Mouse (Mus musculus): Measurements from ENCODE around the gene Itfg1. TPM values are rescaled to one million over a fixed set of nuclear protein-coding genes. Genes with fewer than 3 reads are reported as not detected.

Gene Itfg1
- 26.9 TPM for total RNA-seq (2023)

GRCm38 (mm10) chr8:85840657-85841488, at the start of gene Itfg1, which contains the start of gene Phkb:
TSS of gene Itfg1 (minus strand) at chr8:85840921.
TSS of gene Phkb (plus strand) at chr8:85840959.

DNA sequence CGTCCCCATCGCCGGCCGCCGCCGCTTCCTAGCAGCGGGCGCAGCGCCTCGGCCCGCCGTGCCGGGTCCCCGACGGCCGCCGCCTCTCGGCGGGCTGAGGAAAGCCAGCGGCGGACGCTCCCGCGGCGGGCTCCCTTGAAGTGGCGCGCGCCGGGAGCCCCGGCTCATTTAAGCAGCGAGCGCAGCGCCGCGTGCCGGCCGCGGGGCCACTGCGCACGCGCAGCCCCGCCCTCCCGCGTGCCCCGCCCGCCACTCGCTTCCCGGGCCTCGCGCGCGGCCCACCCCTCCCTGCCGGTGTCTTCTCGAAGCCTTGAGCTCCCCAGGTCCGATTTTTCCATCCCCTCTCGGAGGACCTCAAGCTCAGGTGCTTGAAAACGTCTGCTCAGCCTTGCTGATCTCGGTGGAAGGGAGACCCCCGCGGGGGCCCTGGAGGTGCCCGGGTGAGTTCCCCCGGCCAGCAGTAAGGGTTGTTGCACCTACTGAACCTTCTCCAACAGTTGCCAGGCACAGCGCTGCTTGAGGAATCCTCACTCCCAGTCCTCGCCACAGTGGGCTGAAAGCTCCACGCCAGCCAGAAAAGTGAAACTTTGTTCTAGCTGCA, 139.9 kb downstream of the Itfg1 start, which contains the start of gene Neto2:
Gene Neto2, minus strand, starts transcription at position 174 of the 601 bp plus-strand sequence.

Other genes starting within 250 kb of the Itfg1 start
- 3.2 TPM for gene Neto2, start 140.0 kb downstream of the Itfg1 start, total RNA-seq (2023)
- 17.2 TPM for gene Phkb, start within 50 bp of the Itfg1 start, total RNA-seq (2023)

All from CD8-positive naive resting alpha-beta T cell, adult 57 days (primary cell).